Mouse (Mus musculus) ovary, adult 2 months (tissue): Measurements from ENCODE around the gene Zfp512b. TPM values are rescaled to one million over a fixed set of nuclear protein-coding genes. Genes with fewer than 3 reads are reported as not detected.

ENCODE experiments used
- polyA plus RNA-seq: library from polyadenylated mRNA; depleted of rRNA; stranded (reverse); fragments of >200 nt; gene quantifications from 2 replicates; pipeline ENCODE4 v1.2.3, GENCODE M21; 2012; rRNA removed

Gene Zfp512b
- polyA plus RNA-seq, result 108 and 116 TPM in 2 replicates

GRCm38 (mm10) chr2:181592231-181593041 lies at the start of gene Zfp512b:
Zfp512b (minus strand) TSS chr2:181592803.

GRCm38 (mm10) chr2:181598454-181599351 lies 6.1 kb upstream of the Zfp512b start, which contains the start of gene Samd10:
Samd10 (minus strand) TSS chr2:181599212.

GRCm38 (mm10) chr2:181591528-181592085 lies 996 bp downstream of the Zfp512b start, which contains the start of gene Prpf6:
Prpf6 (plus strand) TSS chr2:181591868.

GRCm38 (mm10) chr2:181584411-181584942 lies 8.1 kb downstream of the Zfp512b start, which contains the start of gene Uckl1:
Uckl1 (minus strand) TSS chr2:181584892.

Other genes with a start within 250 kb of the Zfp512b start
- 71.1 and 77.7 TPM in 2 replicates for gene Zgpat, start 227.9 kb downstream of the Zfp512b start, polyA plus RNA-seq
- 36.7 and 46.0 TPM in 2 replicates for gene Arfrp1, start 227.4 kb downstream of the Zfp512b start, polyA plus RNA-seq
- 191 and 210 TPM in 2 replicates for gene Lime1, start 212.7 kb downstream of the Zfp512b start, polyA plus RNA-seq
- gene Zbtb46, start 133.4 kb downstream of the Zfp512b start, polyA plus RNA-seq, result 16.7 and 16.9 TPM in 2 replicates
- gene Abhd16b, start 99.6 kb downstream of the Zfp512b start, polyA plus RNA-seq, result 0.14 and 0.43 TPM in 2 replicates
- 62.8 and 108 TPM in 2 replicates for gene Tpd52l2, start 95.7 kb downstream of the Zfp512b start, polyA plus RNA-seq
- gene Dnajc5, start 72.3 kb downstream of the Zfp512b start, polyA plus RNA-seq, result 61.5 and 73.6 TPM in 2 replicates
- gene Uckl1, start 7.9 kb downstream of the Zfp512b start, polyA plus RNA-seq, result 146 and 181 TPM in 2 replicates
- gene Prpf6, start 935 bp downstream of the Zfp512b start, polyA plus RNA-seq, result 21.1 and 26.7 TPM in 2 replicates
- 41.9 and 44.3 TPM in 2 replicates for gene Samd10, start 6.4 kb upstream of the Zfp512b start, polyA plus RNA-seq
- gene Gm29797, start 64.2 kb upstream of the Zfp512b start, polyA plus RNA-seq, result 0.62 and 1.0 TPM in 2 replicates
- gene Sox18, start 78.8 kb upstream of the Zfp512b start, polyA plus RNA-seq, result 209 and 217 TPM in 2 replicates
- gene Tcea2, start 87.5 kb upstream of the Zfp512b start, polyA plus RNA-seq, result 32.8 and 33.7 TPM in 2 replicates
- 119 and 136 TPM in 2 replicates for gene Rgs19, start 101.2 kb upstream of the Zfp512b start, polyA plus RNA-seq
- gene Lkaaear1, start 105.6 kb upstream of the Zfp512b start, polyA plus RNA-seq, result not detected in 2 replicates
- gene Oprl1, start 122.2 kb upstream of the Zfp512b start, polyA plus RNA-seq, result 0.93 and 1.5 TPM in 2 replicates
- 0.07 and 0.08 TPM in 2 replicates for gene Myt1, start 170.5 kb upstream of the Zfp512b start, polyA plus RNA-seq
- 14.8 and 18.6 TPM in 2 replicates for gene Pcmtd2, start 245.1 kb upstream of the Zfp512b start, polyA plus RNA-seq